Mouse (Mus musculus): ENCODE measurements around the gene Vmn2r71. TPM values are rescaled to one million over a fixed set of nuclear protein-coding genes. Genes with fewer than 3 reads are reported as not detected.

The Vmn2r71 gene
- not detected in 2 replicates for polyA plus RNA-seq (2016; fragmentation: Nextera tagmentation; extraction: Ambion mirVana)

GRCm38 (mm10) chr7:85562787-85563186 is at the start of gene Vmn2r71:
Gene Vmn2r71 (plus strand): TSS chr7:85563087.
- Histone ChIP-seq H3K9ac (no peak within 1 kb of the TSS), H3K4me3 (no peak within 1 kb of the TSS), H3K9me3 (replicated peaks) (no peaks in the 10 kb centered on the region), H3K27me3 (no peaks in the 10 kb centered on the region), H3K4me2 (replicated peaks) (no peak within 1 kb of the TSS), H3K27ac (no peak within 1 kb of the TSS), H3K4me1 (no peaks in the 10 kb centered on the region), H3K36me3 (no peaks in the 10 kb centered on the region)
- WGBS: 86% methylated on average over 5 of the region's 5 CpGs
- no peak for ATAC-seq (ENCODE audit: low FRiP score)

GRCm38 (mm10) chr7:85542108-85542507 is 20.8 kb upstream of the Vmn2r71 start:
- no peak for ATAC-seq (ENCODE audit: low FRiP score)
- Histone ChIP-seq H3K9ac (no peak overlapping the region), H3K27me3 (no peaks in the 10 kb centered on the region), H3K4me1 (no peaks in the 10 kb centered on the region), H3K4me3 (no peak overlapping the region), H3K4me2 (replicated peaks) (no peak overlapping the region), H3K27ac (no peak overlapping the region), H3K9me3 (replicated peaks) (0 out of 2 replicates have a peak, but pooled peaks cover 11% of the 10 kb centered on the region), H3K36me3 (no peaks in the 10 kb centered on the region)
- 77% methylated on average over 2 of the region's 2 CpGs for WGBS

- WGBS: 69% methylated on average over 2 of the region's 2 CpGs
- Histone ChIP-seq H3K4me2 (replicated peaks) (no peak overlapping the region), H3K27ac (no peak overlapping the region), H3K9ac (no peak overlapping the region), H3K4me3 (no peak overlapping the region), H3K4me1 (no peaks in the 10 kb centered on the region), H3K9me3 (replicated peaks) (0 out of 2 replicates have a peak, but pooled peaks cover 11% of the 10 kb centered on the region), H3K36me3 (no peaks in the 10 kb centered on the region), H3K27me3 (no peaks in the 10 kb centered on the region)
- ATAC-seq (ENCODE audit: low FRiP score): no peak
These were observed 19.8 kb upstream of the Vmn2r71 start for GRCm38 (mm10) chr7:85543118-85543517.

- Histone ChIP-seq H3K4me1 (no peaks in the 10 kb centered on the region), H3K4me3 (no peak within 1 kb of the TSS), H3K9ac (no peak within 1 kb of the TSS), H3K36me3 (no peaks in the 10 kb centered on the region), H3K9me3 (replicated peaks) (no peaks in the 10 kb centered on the region), H3K27me3 (no peaks in the 10 kb centered on the region), H3K27ac (no peak within 1 kb of the TSS), H3K4me2 (replicated peaks) (no peak within 1 kb of the TSS)
- WGBS: 83% methylated on average over 2 of the region's 2 CpGs
- no peak for ATAC-seq (ENCODE audit: low FRiP score)
These were observed 6.2 kb downstream of the Vmn2r71 start, which contains the start of gene Vmn2r70 for GRCm38 (mm10) chr7:85569092-85569491. Gene Vmn2r70 (minus strand): TSS chr7:85569192.

Other genes starting within 250 kb of the Vmn2r71 start
- not detected in 2 replicates for gene Vmn2r69, start 147.2 kb upstream of the Vmn2r71 start, polyA plus RNA-seq (2016; fragmentation: Nextera tagmentation; extraction: Ambion mirVana)
- not detected in 2 replicates for gene Vmn2r70, start 6.1 kb downstream of the Vmn2r71 start, polyA plus RNA-seq (2016; fragmentation: Nextera tagmentation; extraction: Ambion mirVana)
- not detected in 2 replicates for gene Vmn2r72, start 192.0 kb downstream of the Vmn2r71 start, polyA plus RNA-seq (2016; fragmentation: Nextera tagmentation; extraction: Ambion mirVana)

Measured in hindbrain, embryonic 12.5 days (tissue).